Mouse (Mus musculus): ENCODE results near the gene Rnf222.
"Not testable (repeated sequence)": the region's sequence is repeated elsewhere in the genome, so short reads cannot be mapped to it uniquely, and the experiment has no call there.

DNA sequence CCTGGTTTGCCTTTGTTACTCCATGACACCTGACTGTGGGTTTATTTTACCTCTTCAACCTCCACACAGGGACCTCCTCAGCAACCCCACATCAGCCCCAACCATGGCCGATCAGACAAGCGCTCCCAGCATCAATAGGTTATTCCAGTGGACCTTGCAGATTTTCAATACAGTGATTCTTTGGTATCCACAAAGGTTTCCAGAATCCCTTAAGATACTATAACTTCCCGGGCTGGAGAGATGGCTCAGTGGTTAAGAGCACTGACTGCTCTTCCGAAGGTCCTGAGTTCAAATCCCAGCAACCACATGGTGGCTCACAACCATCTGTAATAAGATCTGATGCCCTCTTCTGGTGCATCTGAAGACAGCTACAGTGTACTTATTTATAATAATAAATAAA is 48.6 kb downstream of the Rnf222 start:
- TF ChIP-seq CTCF (IDR thresholded peaks at IDR 0.05; ENCODE audit: extremely low read depth, insufficient read depth, insufficient read length, insufficient replicate concordance); POLR2A (IDR thresholded peaks at IDR 0.05; ENCODE audit: low read depth, low read length): not testable (repeated sequence)

All from spleen, adult 2 months (tissue).